In genomic region chr9:31120533-31120915, GRCm38 (mm10) we compare ENCODE assay signal across 18 mouse cellular contexts. TPM values are rescaled to one million over a fixed set of nuclear protein-coding genes. Genes with fewer than 3 reads are reported as not detected.
DNase-seq lines count a peak whose midpoint lies in the region; ATAC-seq lines count a peak whose summit lies in the region.
"Had no signal": no experiment of that assay in that cellular context is flagged by ENCODE, and none has a peak within 500 bp of the region (broad histone marks: within the 10 kb centered on the region; RNA-seq: fewer than 3 reads in every experiment).

No protein-coding gene starts in this region.

- no peaks in the 10 kb centered on the region for H3K27me3 ChIP-seq in kidney, embryonic 15.5 days
- H3K27me3 ChIP-seq in hindbrain, embryonic 14.5 days (ENCODE audit: control insufficient read depth, insufficient read depth, low read length), result no peaks in the 10 kb centered on the region
- H3K27me3 ChIP-seq: hindbrain, embryonic 12.5 days; limb, embryonic 13.5 days had no signal

- ATAC-seq in kidney, embryonic 15.5 days (replicated peaks; ENCODE audit: low FRiP score), result no peak
- peak; percentile 78 for ATAC-seq in CD4-positive, CD25-positive, alpha-beta regulatory T cell, adult 4 months
- peak; percentile 79 for ATAC-seq in activated CD4-positive, CD25-positive, alpha-beta regulatory T cell, adult 4 months
- ATAC-seq in hindbrain, embryonic 14.5 days (ENCODE audit: low FRiP score), result no peak
- ATAC-seq: liver, postnatal 0 days had no signal

- H3K4me1 ChIP-seq in kidney, embryonic 15.5 days, result peaks cover 39% of the 10 kb centered on the region
- H3K4me1 ChIP-seq in hindbrain, embryonic 14.5 days (replicated peaks; ENCODE audit: control insufficient read depth, insufficient read depth, low read length), result no peaks in the 10 kb centered on the region

- no peak overlapping the region for H3K9ac ChIP-seq in kidney, embryonic 15.5 days
- no peak overlapping the region for H3K9ac ChIP-seq in hindbrain, embryonic 14.5 days
- H3K9ac ChIP-seq: hindbrain, embryonic 12.5 days; limb, embryonic 13.5 days; liver, postnatal 0 days had no signal

- H3K9me3 ChIP-seq in kidney, embryonic 15.5 days (replicated peaks), result no peaks in the 10 kb centered on the region
- H3K9me3 ChIP-seq in hindbrain, embryonic 14.5 days (ENCODE audit: control insufficient read depth, low read length), result no peaks in the 10 kb centered on the region
- H3K9me3 ChIP-seq: embryonic facial prominence, embryonic 10.5 days; G1E; hindbrain, embryonic 12.5 days; limb, embryonic 13.5 days had no signal

- no peak overlapping the region for H3K4me3 ChIP-seq in kidney, embryonic 15.5 days (replicated peaks)
- no peak overlapping the region for H3K4me3 ChIP-seq in hindbrain, embryonic 14.5 days (replicated peaks; ENCODE audit: low read length)
- H3K4me3 ChIP-seq: embryonic facial prominence, embryonic 10.5 days; hindbrain, embryonic 12.5 days; limb, embryonic 13.5 days; myocyte had no signal

- H3K27ac ChIP-seq in kidney, embryonic 15.5 days, result peak overlapping the region; percentile 29; the same call in 1 of the 2 replicates
- no peak overlapping the region for H3K27ac ChIP-seq in hindbrain, embryonic 14.5 days
- H3K27ac ChIP-seq: embryonic facial prominence, embryonic 10.5 days; hindbrain, embryonic 12.5 days; limb, embryonic 13.5 days had no signal

- no peaks in the 10 kb centered on the region for H3K36me3 ChIP-seq in kidney, embryonic 15.5 days
- H3K36me3 ChIP-seq in hindbrain, embryonic 14.5 days (replicated peaks; ENCODE audit: control insufficient read depth, insufficient read depth), result no peaks in the 10 kb centered on the region
- H3K36me3 ChIP-seq: embryonic facial prominence, embryonic 10.5 days; G1E; hindbrain, embryonic 12.5 days; limb, embryonic 13.5 days had no signal

- H3K4me2 ChIP-seq in kidney, embryonic 15.5 days, result peak overlapping the region; percentile 29
- no peak overlapping the region for H3K4me2 ChIP-seq in hindbrain, embryonic 14.5 days (replicated peaks)
- H3K4me2 ChIP-seq: hindbrain, embryonic 12.5 days; midbrain, embryonic 11.5 days had no signal

- no peak for DNase-seq in kidney, postnatal 36 days
- DNase-seq in lung, postnatal 36 days, result peak; percentile 35
- DNase-seq in liver, result no peak
- DNase-seq in hindbrain, embryonic 14.5 days (ENCODE audit: low spot score), result no peak
- no peak for DNase-seq in urinary bladder, postnatal 4 days (ENCODE audit: low spot score in 2 of 2)
- DNase-seq: adrenal gland, postnatal 14 days; liver, postnatal 0 days; right cerebral cortex, postnatal 25 days; thymus, postnatal 4 days had no signal

- WGBS in kidney, embryonic 15.5 days, result 27% methylated on average over 4 of the region's 4 CpGs
- 77% methylated on average over 4 of the region's 4 CpGs for WGBS in hindbrain, embryonic 14.5 days

RNA-seq across cellular contexts. Expression of gene St14, which starts 11.1 kb away (rescaled TPM):
- 32.0 and 32.5 TPM in 2 replicates for polyA plus RNA-seq in kidney, embryonic 15.5 days (2015; fragmentation: Nextera tagmentation; extraction: Ambion mirVana)
- polyA plus RNA-seq in CD4-positive, CD25-positive, alpha-beta regulatory T cell, adult 4 months (2017; shearing (Covaris generic)), result 1 to 10 TPM; 4.1 to 6.1 TPM
- 1 to 10 TPM; 3.9 to 7.7 TPM for polyA plus RNA-seq in activated CD4-positive, CD25-positive, alpha-beta regulatory T cell, adult 4 months (2017; shearing (Covaris generic))
- polyA plus RNA-seq in hindbrain, embryonic 14.5 days (2014; fragmentation: Nextera tagmentation; extraction: Ambion mirVana), result 0.37 and 0.43 TPM in 2 replicates
- polyA plus RNA-seq: G1E had no signal

Comparison
In these comparisons a context has a peak if more than half of its experiments do, and no peak if none do; other contexts are left out.
1. ATAC-seq: peak in CD4-positive, CD25-positive, alpha-beta regulatory T cell, adult 4 months (single experiment) and activated CD4-positive, CD25-positive, alpha-beta regulatory T cell, adult 4 months (single experiment); none in kidney, embryonic 15.5 days (single experiment) and hindbrain, embryonic 14.5 days (single experiment).